Mouse (Mus musculus): ENCODE data around the gene Kctd11. TPM values are rescaled to one million over a fixed set of nuclear protein-coding genes. Genes with fewer than 3 reads are reported as not detected.

The Kctd11 gene
- polyA plus RNA-seq, 1 experiment from 2014 or later = 3.5 TPM

DNA sequence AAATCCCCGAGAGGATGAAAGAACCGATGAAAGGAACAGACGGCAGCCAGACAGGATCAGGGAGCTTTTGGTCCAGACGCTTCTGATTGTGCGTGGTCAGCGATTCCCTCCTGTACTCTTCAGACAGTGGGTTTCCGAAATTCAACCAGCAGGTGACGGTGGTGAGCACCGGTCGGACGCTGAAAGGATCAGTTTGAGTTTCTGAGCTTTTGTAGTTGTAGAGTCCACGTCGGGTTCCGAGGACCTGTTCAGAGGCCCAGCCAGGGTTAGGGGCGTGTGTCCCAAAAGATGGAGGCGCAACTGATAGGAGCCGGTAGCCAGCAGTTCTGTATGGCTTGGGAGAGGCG, 727 bp downstream of the Kctd11 start:
- Histone ChIP-seq H3K4me2 (ENCODE audit: low read length) (peak overlapping the region; percentile 69), H3K9ac (ENCODE audit: low read length) (peak overlapping the region; percentile 55), H3K36me3 (ENCODE audit: control insufficient read depth, insufficient read depth, low read length) (no peaks in the 10 kb centered on the region), H3K27me3 (replicated peaks; ENCODE audit: control insufficient read depth, insufficient read depth, low read length) (no peaks in the 10 kb centered on the region), H3K4me3 (ENCODE audit: low read depth, low read length) (peak overlapping the region; percentile 52), H3K27ac (ENCODE audit: low read depth) (peak overlapping the region; percentile 88), H3K9me3 (ENCODE audit: control insufficient read depth, low read length) (no peaks in the 10 kb centered on the region), H3K4me1 (replicated peaks; ENCODE audit: control insufficient read depth, insufficient read depth, low read length) (peaks cover 28% of the 10 kb centered on the region)
- 1% methylated on average over 18 of the region's 18 CpGs for WGBS
- DNase-seq (ENCODE audit: low spot score) (peak; percentile 86), ATAC-seq (replicated peaks; ENCODE audit: low FRiP score, low TSS enrichment, low read depth) (peak; percentile 65)

DNA sequence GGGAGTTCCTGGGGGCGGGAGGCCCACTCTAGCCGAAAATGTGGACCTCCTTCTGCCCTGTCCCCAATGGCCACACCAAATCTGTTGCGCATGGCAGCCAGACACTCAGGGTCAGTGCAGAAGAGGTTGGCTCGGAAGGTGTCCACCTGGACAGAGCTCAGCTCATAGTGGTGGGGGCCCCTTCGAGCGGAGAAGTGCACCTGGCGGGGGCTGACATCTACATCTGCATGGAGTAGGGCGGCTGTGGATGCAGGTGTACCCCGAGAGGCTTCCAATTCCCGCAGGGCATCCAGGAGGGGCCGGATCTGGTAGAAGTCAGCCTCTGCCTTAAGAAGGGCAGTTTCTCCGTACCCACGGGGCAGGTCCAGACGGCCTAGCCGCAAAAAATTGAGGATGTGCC, 1.5 kb downstream of the Kctd11 start:
- WGBS = 47% methylated on average over 15 of the region's 15 CpGs

DNA sequence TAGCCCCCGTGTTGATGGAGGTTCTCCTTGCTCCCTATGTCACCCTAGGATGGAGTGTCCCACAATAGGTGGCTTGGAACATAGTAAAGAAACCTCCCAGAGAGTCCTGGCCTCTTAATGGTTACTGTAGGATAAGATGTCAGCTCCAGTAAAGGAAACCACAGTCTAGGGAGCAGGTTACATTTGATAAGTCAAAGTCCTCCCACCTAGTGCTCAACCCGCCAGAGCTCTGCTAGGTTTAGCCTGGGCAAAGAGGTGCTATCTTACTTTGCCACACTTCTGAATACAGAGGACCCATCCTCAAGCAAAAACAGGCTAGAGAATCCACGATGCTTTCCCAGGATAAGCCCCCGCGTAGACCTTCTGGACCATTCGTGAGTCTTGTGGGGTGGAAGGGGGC, 2.3 kb downstream of the Kctd11 start:
- H3K4me2 ChIP-seq (ENCODE audit: low read length) = peak overlapping the region; percentile 69
- WGBS = 85% methylated on average over 6 of the region's 6 CpGs
- DNase-seq (ENCODE audit: low spot score) (no peak), ATAC-seq (replicated peaks; ENCODE audit: low FRiP score, low TSS enrichment, low read depth) (no peak)
- no peak overlapping the region for H3K27ac ChIP-seq (ENCODE audit: low read depth)
- H3K9me3 ChIP-seq (ENCODE audit: control insufficient read depth, low read length) = no peaks in the 10 kb centered on the region
- no peak overlapping the region for H3K9ac ChIP-seq (ENCODE audit: low read length)
- H3K4me3 ChIP-seq (ENCODE audit: low read depth, low read length) = no peak overlapping the region
- no peaks in the 10 kb centered on the region for H3K27me3 ChIP-seq (replicated peaks; ENCODE audit: control insufficient read depth, insufficient read depth, low read length)
- no peaks in the 10 kb centered on the region for H3K36me3 ChIP-seq (ENCODE audit: control insufficient read depth, insufficient read depth, low read length)
- H3K4me1 ChIP-seq (replicated peaks; ENCODE audit: control insufficient read depth, insufficient read depth, low read length) = peaks cover 28% of the 10 kb centered on the region

More for the DNA sequence above, 1.5 kb downstream of the Kctd11 start:
- H3K4me1 ChIP-seq (replicated peaks; ENCODE audit: control insufficient read depth, insufficient read depth, low read length) = peaks cover 28% of the 10 kb centered on the region
- ATAC-seq (replicated peaks; ENCODE audit: low FRiP score, low TSS enrichment, low read depth) (no peak), DNase-seq (ENCODE audit: low spot score) (no peak)
- H3K4me3 ChIP-seq (ENCODE audit: low read depth, low read length) = peak overlapping the region; percentile 52
- H3K27me3 ChIP-seq (replicated peaks; ENCODE audit: control insufficient read depth, insufficient read depth, low read length) = no peaks in the 10 kb centered on the region
- no peak overlapping the region for H3K27ac ChIP-seq (ENCODE audit: low read depth)
- peak overlapping the region; percentile 55 for H3K9ac ChIP-seq (ENCODE audit: low read length)
- H3K4me2 ChIP-seq (ENCODE audit: low read length) = peak overlapping the region; percentile 69
- H3K36me3 ChIP-seq (ENCODE audit: control insufficient read depth, insufficient read depth, low read length) = no peaks in the 10 kb centered on the region
- H3K9me3 ChIP-seq (ENCODE audit: control insufficient read depth, low read length) = no peaks in the 10 kb centered on the region

DNA sequence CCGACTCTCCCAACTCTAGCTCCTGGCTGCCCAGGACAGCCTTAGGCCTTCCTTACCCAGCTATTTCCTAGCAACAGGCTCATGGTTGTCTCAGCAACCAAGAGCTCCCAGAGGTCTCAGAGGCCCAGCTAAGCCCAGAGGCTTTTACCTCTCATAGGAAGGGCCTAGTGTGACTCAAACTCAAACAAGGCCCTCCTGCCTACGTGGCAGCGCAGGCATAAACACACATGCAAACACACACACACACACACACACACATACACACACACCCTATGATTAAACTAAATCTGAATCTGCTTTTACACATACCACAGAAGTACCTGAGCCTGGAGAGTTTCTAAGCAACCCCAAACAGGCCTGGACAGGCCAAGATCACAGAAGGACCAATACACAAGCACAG, 2.8 kb downstream of the Kctd11 start:
- DNase-seq (ENCODE audit: low spot score) (no peak), ATAC-seq (replicated peaks; ENCODE audit: low FRiP score, low TSS enrichment, low read depth) (no peak)
- no peaks in the 10 kb centered on the region for H3K9me3 ChIP-seq (ENCODE audit: control insufficient read depth, low read length)
- no peak overlapping the region for H3K9ac ChIP-seq (ENCODE audit: low read length)
- H3K27ac ChIP-seq (ENCODE audit: low read depth) = no peak overlapping the region
- no peaks in the 10 kb centered on the region for H3K27me3 ChIP-seq (replicated peaks; ENCODE audit: control insufficient read depth, insufficient read depth, low read length)
- peaks cover 28% of the 10 kb centered on the region for H3K4me1 ChIP-seq (replicated peaks; ENCODE audit: control insufficient read depth, insufficient read depth, low read length)
- WGBS = 84% methylated on average over 3 of the region's 3 CpGs
- H3K4me3 ChIP-seq (ENCODE audit: low read depth, low read length) = no peak overlapping the region
- H3K4me2 ChIP-seq (ENCODE audit: low read length) = no peak overlapping the region
- no peaks in the 10 kb centered on the region for H3K36me3 ChIP-seq (ENCODE audit: control insufficient read depth, insufficient read depth, low read length)

DNA sequence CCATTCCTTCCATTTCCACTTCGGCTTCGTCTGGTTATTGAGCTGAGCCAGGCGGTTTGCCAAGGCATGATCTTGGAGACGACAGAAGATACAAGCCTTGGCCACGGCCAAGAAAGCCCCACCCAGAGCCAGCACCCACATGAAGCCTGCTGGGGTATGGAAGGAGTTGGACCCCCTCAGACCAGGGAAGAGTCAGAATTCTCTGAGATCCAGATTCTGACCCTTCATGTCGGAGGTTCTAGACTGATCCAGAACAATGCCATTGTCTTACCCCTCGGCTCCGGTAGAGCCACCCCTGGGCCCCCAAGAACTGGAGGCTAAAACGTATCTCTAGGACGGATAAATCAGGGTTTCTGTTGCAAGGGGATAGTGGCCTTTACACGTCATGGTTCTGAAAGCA, 3.3 kb downstream of the Kctd11 start, which contains the start of gene Tmem95:
Tmem95 (minus strand) TSS at position 141 of the 400 bp plus-strand sequence.
- 89% methylated on average over 11 of the region's 11 CpGs for WGBS
- Histone ChIP-seq H3K4me2 (ENCODE audit: low read length) (peak within 1 kb of the TSS; percentile 16; the same call in 1 of the 2 replicates), H3K36me3 (ENCODE audit: control insufficient read depth, insufficient read depth, low read length) (no peaks in the 10 kb centered on the region), H3K27me3 (replicated peaks; ENCODE audit: control insufficient read depth, insufficient read depth, low read length) (no peaks in the 10 kb centered on the region), H3K9ac (ENCODE audit: low read length) (no peak within 1 kb of the TSS), H3K4me1 (replicated peaks; ENCODE audit: control insufficient read depth, insufficient read depth, low read length) (peaks cover 28% of the 10 kb centered on the region), H3K27ac (ENCODE audit: low read depth) (peak within 1 kb of the TSS; percentile 22; the same call in 1 of the 2 replicates), H3K9me3 (ENCODE audit: control insufficient read depth, low read length) (no peaks in the 10 kb centered on the region), H3K4me3 (ENCODE audit: low read depth, low read length) (no peak within 1 kb of the TSS)
- no peak for DNase-seq (ENCODE audit: low spot score)
- no peak for ATAC-seq (replicated peaks; ENCODE audit: low FRiP score, low TSS enrichment, low read depth)

DNA sequence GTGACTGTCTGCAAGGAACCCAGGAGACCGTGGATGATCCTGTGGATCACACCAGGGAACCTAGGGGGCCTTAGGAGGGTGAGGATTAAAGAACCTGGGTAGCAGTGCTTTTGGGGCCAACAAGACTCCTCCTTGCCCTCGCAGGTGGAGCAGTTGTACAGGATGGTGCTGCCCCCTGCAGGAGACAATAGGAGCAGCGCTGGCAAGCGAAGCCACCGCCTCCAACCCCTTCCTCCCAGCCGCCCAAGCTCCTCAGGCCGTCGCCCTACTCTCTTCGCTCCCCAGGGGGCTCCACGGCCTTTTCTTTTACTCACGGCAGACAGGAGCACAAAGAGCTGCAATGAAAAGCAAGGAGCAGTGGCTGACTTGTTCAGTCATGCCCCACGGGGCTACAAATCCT, 4.3 kb downstream of the Kctd11 start:
- no peaks in the 10 kb centered on the region for H3K27me3 ChIP-seq (replicated peaks; ENCODE audit: control insufficient read depth, insufficient read depth, low read length)
- no peaks in the 10 kb centered on the region for H3K9me3 ChIP-seq (ENCODE audit: control insufficient read depth, low read length)
- WGBS = 5% methylated on average over 12 of the region's 12 CpGs
- H3K4me1 ChIP-seq (replicated peaks; ENCODE audit: control insufficient read depth, insufficient read depth, low read length) = peaks cover 28% of the 10 kb centered on the region
- DNase-seq (ENCODE audit: low spot score) (peak; percentile 93), ATAC-seq (replicated peaks; ENCODE audit: low FRiP score, low TSS enrichment, low read depth) (0 out of 2 replicates have a peak, but pooled peaks have one; percentile 6)
- H3K9ac ChIP-seq (ENCODE audit: low read length) = no peak overlapping the region
- H3K4me3 ChIP-seq (ENCODE audit: low read depth, low read length) = no peak overlapping the region
- H3K27ac ChIP-seq (ENCODE audit: low read depth) = peak overlapping the region; percentile 22; the same call in 1 of the 2 replicates
- H3K4me2 ChIP-seq (ENCODE audit: low read length) = peak overlapping the region; percentile 16; the same call in 1 of the 2 replicates
- H3K36me3 ChIP-seq (ENCODE audit: control insufficient read depth, insufficient read depth, low read length) = no peaks in the 10 kb centered on the region

DNA sequence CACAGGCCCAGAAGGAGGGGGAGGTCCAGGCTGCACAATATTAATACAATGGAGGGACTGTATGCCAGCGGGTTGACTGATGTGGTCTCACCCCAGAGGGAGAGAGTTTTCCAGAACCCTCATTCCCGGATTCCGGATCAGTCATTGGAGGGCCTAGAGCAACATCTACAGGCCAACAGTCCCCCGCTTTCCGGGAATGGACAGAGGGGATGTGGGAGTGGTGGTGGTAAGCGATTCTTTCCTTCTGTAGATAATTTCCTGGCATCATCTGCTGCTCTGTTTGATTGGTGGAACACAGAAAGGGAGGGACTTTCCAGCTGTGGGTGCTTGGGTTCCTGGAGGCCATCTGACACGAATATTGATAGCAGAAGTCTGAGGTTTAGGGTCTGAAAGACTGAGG, 5.0 kb downstream of the Kctd11 start:
- Histone ChIP-seq H3K36me3 (ENCODE audit: control insufficient read depth, insufficient read depth, low read length) (no peaks in the 10 kb centered on the region), H3K4me2 (ENCODE audit: low read length) (no peak overlapping the region), H3K9me3 (ENCODE audit: control insufficient read depth, low read length) (no peaks in the 10 kb centered on the region), H3K4me3 (ENCODE audit: low read depth, low read length) (no peak overlapping the region), H3K27me3 (replicated peaks; ENCODE audit: control insufficient read depth, insufficient read depth, low read length) (no peaks in the 10 kb centered on the region), H3K4me1 (replicated peaks; ENCODE audit: control insufficient read depth, insufficient read depth, low read length) (peaks cover 21% of the 10 kb centered on the region), H3K27ac (ENCODE audit: low read depth) (0 out of 2 replicates have a peak overlapping the region, but pooled peaks have one; percentile 8), H3K9ac (ENCODE audit: low read length) (no peak overlapping the region)
- DNase-seq (ENCODE audit: low spot score) (no peak), ATAC-seq (replicated peaks; ENCODE audit: low FRiP score, low TSS enrichment, low read depth) (no peak)
- 48% methylated on average over 7 of the region's 7 CpGs for WGBS

DNA sequence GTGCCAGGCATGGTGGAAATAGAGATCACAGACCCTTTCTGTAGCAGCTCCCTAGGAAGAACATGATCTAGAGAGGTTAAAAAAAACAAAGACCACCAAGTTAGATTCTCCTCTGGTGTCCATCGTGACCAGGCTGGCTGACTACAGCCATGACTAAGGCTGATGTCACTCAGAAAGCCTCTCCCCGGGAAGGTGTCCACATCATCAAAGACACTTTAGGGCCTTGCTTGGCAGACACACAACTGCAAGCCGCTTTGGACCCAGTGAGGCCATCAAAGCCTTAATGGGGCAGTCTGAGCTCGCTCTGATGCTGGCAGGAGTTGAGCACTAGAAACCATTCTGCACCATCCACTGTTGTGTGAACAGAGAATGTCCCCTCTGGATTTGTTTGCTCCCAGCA, 8.8 kb downstream of the Kctd11 start:
- H3K9me3 ChIP-seq (ENCODE audit: control insufficient read depth, low read length) = no peaks in the 10 kb centered on the region
- no peak overlapping the region for H3K4me2 ChIP-seq (ENCODE audit: low read length)
- H3K4me1 ChIP-seq (replicated peaks; ENCODE audit: control insufficient read depth, insufficient read depth, low read length) = peaks cover 7% of the 10 kb centered on the region; the same call in 1 of the 2 replicates
- WGBS = 78% methylated on average over 4 of the region's 4 CpGs
- DNase-seq (ENCODE audit: low spot score) (no peak), ATAC-seq (replicated peaks; ENCODE audit: low FRiP score, low TSS enrichment, low read depth) (no peak)
- no peak overlapping the region for H3K27ac ChIP-seq (ENCODE audit: low read depth)
- H3K27me3 ChIP-seq (replicated peaks; ENCODE audit: control insufficient read depth, insufficient read depth, low read length) = no peaks in the 10 kb centered on the region
- H3K36me3 ChIP-seq (ENCODE audit: control insufficient read depth, insufficient read depth, low read length) = no peaks in the 10 kb centered on the region
- no peak overlapping the region for H3K9ac ChIP-seq (ENCODE audit: low read length)
- H3K4me3 ChIP-seq (ENCODE audit: low read depth, low read length) = no peak overlapping the region

DNA sequence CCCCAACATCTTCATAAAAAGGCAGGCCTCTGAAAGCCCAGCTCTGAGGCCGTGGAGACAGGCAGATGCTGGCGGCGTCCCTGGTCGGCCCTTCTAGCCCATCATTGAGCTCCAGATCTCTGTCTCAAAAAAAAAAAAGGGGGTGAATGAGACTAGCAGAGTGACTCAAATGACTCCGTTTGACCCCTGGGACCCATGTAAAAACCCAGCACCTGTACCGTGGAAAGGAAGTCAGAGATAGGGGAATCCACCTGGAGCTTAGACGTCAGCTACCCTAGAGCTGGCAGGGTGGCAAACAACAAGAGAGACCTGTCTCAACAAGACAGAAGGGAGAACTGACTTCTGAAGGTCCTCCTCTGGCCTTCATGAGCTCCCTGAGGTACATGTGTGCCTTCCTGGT, 9.4 kb downstream of the Kctd11 start:
- 88% methylated on average over 7 of the region's 7 CpGs for WGBS
- H3K4me2 ChIP-seq (ENCODE audit: low read length) = no peak overlapping the region
- ATAC-seq (replicated peaks; ENCODE audit: low FRiP score, low TSS enrichment, low read depth) = no peak
- no peak overlapping the region for H3K9ac ChIP-seq (ENCODE audit: low read length)
- H3K9me3 ChIP-seq (ENCODE audit: control insufficient read depth, low read length) = no peaks in the 10 kb centered on the region
- DNase-seq (ENCODE audit: low spot score) = no peak
- no peaks in the 10 kb centered on the region for H3K27me3 ChIP-seq (replicated peaks; ENCODE audit: control insufficient read depth, insufficient read depth, low read length)
- no peak overlapping the region for H3K4me3 ChIP-seq (ENCODE audit: low read depth, low read length)
- H3K4me1 ChIP-seq (replicated peaks; ENCODE audit: control insufficient read depth, insufficient read depth, low read length) = peaks cover 7% of the 10 kb centered on the region; the same call in 1 of the 2 replicates
- no peaks in the 10 kb centered on the region for H3K36me3 ChIP-seq (ENCODE audit: control insufficient read depth, insufficient read depth, low read length)
- no peak overlapping the region for H3K27ac ChIP-seq (ENCODE audit: low read depth)

All from intestine, embryonic 14.5 days (tissue).